8 mouse cellular contexts compared by ENCODE assay signal in genomic region chr7:28311151-28311925, GRCm38 (mm10). TPM values are rescaled to one million over a fixed set of nuclear protein-coding genes. Genes with fewer than 3 reads are reported as not detected.
DNase-seq lines count a peak whose midpoint lies in the region; ATAC-seq and TF ChIP-seq lines count a peak whose summit lies in the region.

No protein-coding gene starts in this region.

- no peaks in the 10 kb centered on the region for H3K9me3 ChIP-seq in liver, embryonic 14.5 days (ENCODE audit: control insufficient read depth, low read length)

- DNase-seq in layer of hippocampus, adult 2 months (ENCODE audit: low spot score in 2 of 2), result no peak
- DNase-seq in layer of hippocampus, postnatal 25 days (ENCODE audit: extremely low spot score in 1 of 2, low spot score in 1 of 2), result no peak
- no peak for DNase-seq in Patski (ENCODE audit: low read depth, low spot score)
- DNase-seq in liver, embryonic 14.5 days (ENCODE audit: low read depth in 3 of 3, low spot score in 3 of 3), result peak in 1 of 3 experiments; percentile 17
- no peak for DNase-seq in frontal cortex, postnatal 14 days (ENCODE audit: low spot score in 2 of 2)
- no peak for DNase-seq in spleen, adult 12 weeks (ENCODE audit: low spot score)

- TF ChIP-seq EP300 in liver, embryonic 14.5 days (IDR thresholded peaks at IDR 0.05; ENCODE audit: low read depth), result no peak

- peaks cover 4 to 6% of the 10 kb centered on the region in 2 experiments; a peak in 3 of 4 replicates for H3K4me1 ChIP-seq in liver, embryonic 14.5 days (replicated peaks; ENCODE audit: control insufficient read depth in 2 of 2, insufficient read depth in 2 of 2, low read length in 1 of 2)
- peaks cover 8% of the 10 kb centered on the region for H3K4me1 ChIP-seq in small intestine, adult 2 months (ENCODE audit: control insufficient read depth, insufficient read depth, insufficient read length, low read length)

- peak; percentile 27 for ATAC-seq in Patski
- ATAC-seq in granulocyte monocyte progenitor cell, adult 5-6 weeks (replicated peaks; ENCODE audit: poor library complexity, severe bottlenecking), result peak; percentile 10
- ATAC-seq in liver, embryonic 14.5 days (ENCODE audit: insufficient read depth), result peak; percentile 55

- H3K27ac ChIP-seq in layer of hippocampus, adult 2 months, result peak overlapping the region; percentile 88
- peak overlapping the region; percentile 30; the same call in 1 of the 2 replicates for H3K27ac ChIP-seq in liver, embryonic 14.5 days
- no peak overlapping the region for H3K27ac ChIP-seq in small intestine, adult 2 months (ENCODE audit: insufficient read depth, low read depth, low read length)

- in situ Hi-C loops in Patski (cut with MboI; ENCODE audit: low pct_unique_long_range_greater_than_20kb), result no loop called here

- peak overlapping the region; percentile 97 for H3K4me2 ChIP-seq in liver, embryonic 14.5 days (ENCODE audit: low read depth)

- peaks cover 39% of the 10 kb centered on the region for H3K36me3 ChIP-seq in liver, embryonic 14.5 days (replicated peaks; ENCODE audit: control insufficient read depth, insufficient read depth, low read depth)
- H3K36me3 ChIP-seq in small intestine, adult 2 months (ENCODE audit: control insufficient read depth, insufficient read depth, low read length), result peaks cover 37% of the 10 kb centered on the region

- peak overlapping the region; percentile 89 for H3K4me3 ChIP-seq in layer of hippocampus, adult 2 months
- peak overlapping the region; percentile 95 to 99 for H3K4me3 ChIP-seq in liver, embryonic 14.5 days (ENCODE audit: insufficient read depth in 1 of 2, low read depth in 2 of 2, low read length in 2 of 2)
- H3K4me3 ChIP-seq in small intestine, adult 2 months (ENCODE audit: low read depth, low read length), result peak overlapping the region; percentile 91

- H3K9ac ChIP-seq in liver, embryonic 14.5 days (replicated peaks), result peak overlapping the region; percentile 94

- no peak for TF ChIP-seq POLR2A in small intestine, adult 2 months (IDR thresholded peaks at IDR 0.05; ENCODE audit: low read depth, low read length)

- POLR2A ChIA-PET in Patski (lab: Charles Lee), result no interaction called here

- CTCF ChIA-PET in Patski (lab: Charles Lee), result interaction anchor here (1.4 kb wide), 1 partner anchor 9 kb away, joined by 5 read pairs; the partner anchor contains the start of gene Dll3

- no peaks in the 10 kb centered on the region for H3K27me3 ChIP-seq in Patski
- no peaks in the 10 kb centered on the region for H3K27me3 ChIP-seq in liver, embryonic 14.5 days (ENCODE audit: control insufficient read depth, insufficient read depth, low read length)
- H3K27me3 ChIP-seq in small intestine, adult 2 months (ENCODE audit: control insufficient read depth, insufficient read depth, low read length), result no peaks in the 10 kb centered on the region

- TF ChIP-seq CTCF in layer of hippocampus, adult 2 months (conservative IDR thresholded peaks at IDR 0.05), result no peak
- TF ChIP-seq CTCF in Patski (IDR thresholded peaks at IDR 0.05), result no peak
- TF ChIP-seq CTCF in liver, embryonic 14.5 days (IDR thresholded peaks at IDR 0.05; ENCODE audit: low read depth), result no peak
- no peak for TF ChIP-seq CTCF in small intestine, adult 2 months (IDR thresholded peaks at IDR 0.05; ENCODE audit: extremely low read depth, insufficient read length, insufficient replicate concordance, low read depth, low read length)

- WGBS in liver, embryonic 14.5 days (ENCODE audit: insufficient replicate concordance), result 3% methylated on average over 35 of the region's 35 CpGs
- WGBS in small intestine, adult 2 months, result 2% methylated on average over 35 of the region's 35 CpGs

RNA-seq across cellular contexts. Expression of gene Timm50, which starts 0.5 kb away (rescaled TPM):
- 10 to 100 TPM; 37.8 to 38.5 TPM for total RNA-seq in layer of hippocampus, adult 2 months (2021)
- total RNA-seq in layer of hippocampus, postnatal 25 days (2021), result 10 to 100 TPM; 37.7 to 47.0 TPM
- 61.7 TPM for polyA plus RNA-seq in Patski (2021)
- 60.1 and 83.1 TPM in 2 replicates for total RNA-seq in granulocyte monocyte progenitor cell, adult 5-6 weeks (2014; fragmentation: Nextera tagmentation)
- 45.8 and 47.7 TPM in 2 replicates for total RNA-seq in granulocyte monocyte progenitor cell, adult 5-6 weeks (2017)
- 45.4 and 52.3 TPM in 2 replicates for polyA plus RNA-seq in liver, embryonic 14.5 days (2012; rRNA removed)
- polyA plus RNA-seq in liver, embryonic 14.5 days (2014; fragmentation: Nextera tagmentation; extraction: Ambion mirVana), result 91.1 and 95.2 TPM in 2 replicates
- 37.3 and 62.7 TPM in 2 replicates for polyA plus RNA-seq in small intestine, adult 2 months (2012; rRNA removed)

RNA-seq across cellular contexts. Expression of gene Dll3, which starts 9.3 kb away (rescaled TPM):
- 1 to 10 TPM; 1.8 to 1.9 TPM for total RNA-seq in layer of hippocampus, adult 2 months (2021)
- total RNA-seq in layer of hippocampus, postnatal 25 days (2021), result 1 to 10 TPM; 2.5 to 3.0 TPM
- polyA plus RNA-seq in Patski (2021), result 0.35 TPM
- not detected in 2 replicates for total RNA-seq in granulocyte monocyte progenitor cell, adult 5-6 weeks (2014; fragmentation: Nextera tagmentation)
- total RNA-seq in granulocyte monocyte progenitor cell, adult 5-6 weeks (2017), result 0.10 TPM in 1 of 2 replicates, not detected in the other
- polyA plus RNA-seq in liver, embryonic 14.5 days (2012; rRNA removed), result 0.03 and 0.04 TPM in 2 replicates
- polyA plus RNA-seq in liver, embryonic 14.5 days (2014; fragmentation: Nextera tagmentation; extraction: Ambion mirVana), result not detected in 2 replicates
- polyA plus RNA-seq in small intestine, adult 2 months (2012; rRNA removed), result 0.44 and 2.4 TPM in 2 replicates

RNA-seq across cellular contexts. Expression of gene Selenov, which starts 20.4 kb away (rescaled TPM):
- total RNA-seq in layer of hippocampus, adult 2 months (2021), result under 1 TPM; 0.38 to 0.79 TPM
- under 1 TPM; 0.27 to 0.38 TPM for total RNA-seq in layer of hippocampus, postnatal 25 days (2021)
- not detected for polyA plus RNA-seq in Patski (2021)
- not detected in 2 replicates for total RNA-seq in granulocyte monocyte progenitor cell, adult 5-6 weeks (2014; fragmentation: Nextera tagmentation)
- total RNA-seq in granulocyte monocyte progenitor cell, adult 5-6 weeks (2017), result not detected in 2 replicates
- polyA plus RNA-seq in liver, embryonic 14.5 days (2012; rRNA removed), result not detected in 2 replicates
- polyA plus RNA-seq in liver, embryonic 14.5 days (2014; fragmentation: Nextera tagmentation; extraction: Ambion mirVana), result not detected in 2 replicates
- polyA plus RNA-seq in small intestine, adult 2 months (2012; rRNA removed), result not detected in 2 replicates

RNA-seq across cellular contexts. Expression of gene Supt5, which starts 27.2 kb away (rescaled TPM):
- 100 to 1,000 TPM; 117 to 123 TPM for total RNA-seq in layer of hippocampus, adult 2 months (2021)
- 100 to 1,000 TPM; 108 to 124 TPM for total RNA-seq in layer of hippocampus, postnatal 25 days (2021)
- 127 TPM for polyA plus RNA-seq in Patski (2021)
- 72.1 and 81.1 TPM in 2 replicates for total RNA-seq in granulocyte monocyte progenitor cell, adult 5-6 weeks (2014; fragmentation: Nextera tagmentation)
- 61.2 and 64.1 TPM in 2 replicates for total RNA-seq in granulocyte monocyte progenitor cell, adult 5-6 weeks (2017)
- 29.4 and 29.6 TPM in 2 replicates for polyA plus RNA-seq in liver, embryonic 14.5 days (2012; rRNA removed)
- polyA plus RNA-seq in liver, embryonic 14.5 days (2014; fragmentation: Nextera tagmentation; extraction: Ambion mirVana), result 21.7 and 26.2 TPM in 2 replicates
- polyA plus RNA-seq in small intestine, adult 2 months (2012; rRNA removed), result 58.8 and 104 TPM in 2 replicates

RNA-seq across cellular contexts. Expression of gene Eid2b, which starts 33.8 kb away (rescaled TPM):
- total RNA-seq in layer of hippocampus, adult 2 months (2021), result 10 to 100 TPM; 34.3 to 37.5 TPM
- 10 to 100 TPM; 35.6 to 39.2 TPM for total RNA-seq in layer of hippocampus, postnatal 25 days (2021)
- polyA plus RNA-seq in Patski (2021), result 11.7 TPM
- total RNA-seq in granulocyte monocyte progenitor cell, adult 5-6 weeks (2014; fragmentation: Nextera tagmentation), result 1.2 and 2.1 TPM in 2 replicates
- 1.6 and 1.9 TPM in 2 replicates for total RNA-seq in granulocyte monocyte progenitor cell, adult 5-6 weeks (2017)
- polyA plus RNA-seq in liver, embryonic 14.5 days (2012; rRNA removed), result 1.5 and 1.7 TPM in 2 replicates
- 1.4 and 2.1 TPM in 2 replicates for polyA plus RNA-seq in liver, embryonic 14.5 days (2014; fragmentation: Nextera tagmentation; extraction: Ambion mirVana)
- polyA plus RNA-seq in small intestine, adult 2 months (2012; rRNA removed), result 3.9 and 5.8 TPM in 2 replicates
